Mouse (Mus musculus): ENCODE data around the gene Grhpr. TPM values are rescaled to one million over a fixed set of nuclear protein-coding genes. Genes with fewer than 3 reads are reported as not detected.
"Not testable (repeated sequence)": the region's sequence is repeated elsewhere in the genome, so short reads cannot be mapped to it uniquely, and the experiment has no call there.

Gene Grhpr
- polyA plus RNA-seq, 1 experiment from 2014 or later, result 98.6 TPM

DNA sequence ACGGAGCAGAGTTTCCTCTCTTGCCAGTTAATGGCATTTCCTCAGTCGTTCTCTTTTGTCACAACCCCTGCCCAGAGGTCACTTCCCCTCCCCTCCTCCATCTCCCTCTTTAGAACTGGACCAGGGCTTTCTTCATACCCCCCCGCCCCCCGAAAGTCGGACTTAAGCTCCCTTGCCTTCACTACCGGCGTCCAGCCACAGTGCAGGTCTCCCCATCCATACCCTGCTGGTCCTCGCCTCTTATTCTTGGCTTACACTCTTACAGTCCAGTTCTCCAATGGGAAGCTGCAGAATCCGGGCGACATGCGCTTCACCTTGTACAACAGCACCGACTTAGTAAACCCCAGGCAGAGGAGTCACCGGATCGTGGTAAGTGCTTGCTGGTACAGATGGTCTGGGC lies 37.8 kb downstream of the Grhpr start:
- H3K4me1 ChIP-seq, result peaks cover 42% of the 10 kb centered on the region
- H3K9me3 ChIP-seq (replicated peaks), result no peaks in the 10 kb centered on the region
- under 1% methylated on average over 14 of the region's 14 CpGs for WGBS (ENCODE audit: insufficient replicate concordance)
- peak overlapping the region; percentile 79 for H3K9ac ChIP-seq
- peak overlapping the region; percentile 82 for H3K4me3 ChIP-seq
- peaks cover 35% of the 10 kb centered on the region for H3K36me3 ChIP-seq
- peak overlapping the region; percentile 97 for H3K4me2 ChIP-seq
- 0 out of 2 replicates have a peak overlapping the region, but pooled peaks have one; percentile 40 for H3K27ac ChIP-seq
- no peaks in the 10 kb centered on the region for H3K27me3 ChIP-seq (replicated peaks)
- ATAC-seq, result no peak; the same call in 1 of the 2 replicates

DNA sequence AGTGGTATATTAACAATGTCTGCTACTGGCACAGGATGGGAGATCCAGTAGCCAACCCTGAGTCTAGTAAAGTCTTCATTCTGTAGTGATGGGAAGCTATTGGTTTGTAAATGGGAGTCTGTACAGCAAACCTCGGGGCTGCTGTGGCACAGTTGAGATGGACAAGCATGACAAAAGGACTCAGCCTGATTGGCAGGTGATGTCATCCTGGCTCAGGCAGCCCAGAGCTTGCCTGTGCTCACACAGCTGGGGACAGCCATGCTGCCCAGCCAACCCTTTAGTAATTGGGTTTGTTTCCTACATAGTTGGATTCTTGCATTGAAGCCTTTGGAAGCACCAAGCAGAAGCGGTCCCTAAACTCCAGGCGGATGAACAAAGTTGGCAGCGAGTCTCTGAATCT lies 45.3 kb downstream of the Grhpr start:
- Histone ChIP-seq H3K4me2 (no peak overlapping the region), H3K27me3 (replicated peaks) (no peaks in the 10 kb centered on the region), H3K9me3 (replicated peaks) (no peaks in the 10 kb centered on the region), H3K9ac (no peak overlapping the region), H3K36me3 (peaks cover 93% of the 10 kb centered on the region), H3K4me3 (no peak overlapping the region), H3K27ac (no peak overlapping the region), H3K4me1 (no peaks in the 10 kb centered on the region)
- no peak for ATAC-seq
- 85% methylated on average over 4 of the region's 4 CpGs for WGBS (ENCODE audit: insufficient replicate concordance)

DNA sequence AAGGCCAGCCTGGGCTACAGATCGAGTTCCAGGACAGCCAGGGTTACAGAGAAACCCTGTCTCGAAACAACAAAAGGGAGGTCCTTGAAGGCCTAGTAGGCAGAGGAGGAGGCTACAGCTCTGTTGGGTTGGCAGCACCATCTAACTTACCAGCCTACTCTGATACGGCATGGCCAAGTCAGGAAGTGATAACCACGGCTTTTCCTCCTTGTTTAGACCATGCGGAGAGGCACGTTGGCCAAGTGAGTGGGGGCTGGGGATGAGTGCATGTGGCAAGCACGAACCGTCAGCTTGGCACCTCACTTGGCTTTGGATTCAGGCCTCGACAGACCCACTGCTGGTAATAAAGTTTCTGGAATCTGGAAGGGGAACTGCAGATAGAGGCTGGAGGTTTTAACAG lies 51.4 kb downstream of the Grhpr start:
- Histone ChIP-seq H3K4me1 (peaks cover 8% of the 10 kb centered on the region), H3K9me3 (replicated peaks) (no peaks in the 10 kb centered on the region), H3K27ac (no peak overlapping the region), H3K36me3 (peaks cover 89% of the 10 kb centered on the region), H3K9ac (no peak overlapping the region), H3K4me2 (no peak overlapping the region), H3K4me3 (no peak overlapping the region), H3K27me3 (replicated peaks) (no peaks in the 10 kb centered on the region)
- ATAC-seq, result no peak
- WGBS (ENCODE audit: insufficient replicate concordance), result 51% methylated on average over 9 of the region's 9 CpGs

DNA sequence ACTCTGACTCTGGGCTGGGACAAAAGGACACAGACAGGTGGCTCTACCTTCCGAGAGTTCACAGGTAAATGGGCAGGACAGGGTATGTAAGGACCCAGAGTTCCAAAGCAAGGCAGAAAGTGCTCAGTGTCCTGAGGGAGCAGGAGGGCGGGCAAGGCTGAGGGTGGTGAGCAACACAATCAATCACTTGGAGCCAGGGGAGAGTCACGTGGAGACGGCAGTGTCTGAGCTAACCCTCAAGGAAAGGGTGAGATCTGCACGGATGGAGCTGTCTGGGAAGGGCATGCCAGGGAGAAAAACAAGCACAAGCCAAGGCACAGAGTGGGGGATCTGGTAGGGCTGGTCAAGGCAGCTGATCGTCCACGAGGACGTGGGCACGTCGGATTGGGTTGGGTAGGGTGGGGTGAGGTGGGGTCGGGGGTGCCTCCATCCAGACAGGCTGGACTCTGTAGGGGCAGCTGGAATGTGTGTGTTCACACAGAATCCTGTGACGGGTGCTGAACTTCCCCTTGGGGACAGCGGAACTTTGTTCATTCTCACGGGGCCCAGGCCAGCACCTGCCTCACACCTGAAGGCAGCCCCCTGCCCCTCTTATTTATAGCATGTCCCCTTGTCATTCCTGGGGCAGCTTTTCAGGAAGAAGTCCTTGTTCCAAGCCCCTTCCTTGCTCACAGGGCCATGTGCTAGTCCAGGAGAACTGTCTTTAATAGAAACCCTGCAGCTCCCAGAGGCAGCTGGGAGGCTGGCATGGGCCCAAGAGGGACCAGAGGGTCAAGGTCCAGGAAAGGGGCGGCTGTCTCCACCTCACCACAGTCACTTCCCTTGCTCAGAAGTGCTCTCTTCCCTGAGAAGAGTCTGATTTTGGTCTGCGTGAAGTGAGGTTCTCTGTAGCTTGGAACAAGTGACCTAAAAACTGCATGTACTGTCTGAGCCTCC lies 53.8 kb downstream of the Grhpr start:
- Histone ChIP-seq H3K27me3 (replicated peaks) (no peaks in the 10 kb centered on the region), H3K4me1 (peaks cover 8% of the 10 kb centered on the region), H3K9ac (no peak overlapping the region), H3K9me3 (replicated peaks) (no peaks in the 10 kb centered on the region), H3K4me2 (no peak overlapping the region), H3K36me3 (peaks cover 66% of the 10 kb centered on the region), H3K27ac (no peak overlapping the region), H3K4me3 (no peak overlapping the region)
- ATAC-seq, result no peak
- 70% methylated on average over 16 of the region's 16 CpGs for WGBS (ENCODE audit: insufficient replicate concordance)

DNA sequence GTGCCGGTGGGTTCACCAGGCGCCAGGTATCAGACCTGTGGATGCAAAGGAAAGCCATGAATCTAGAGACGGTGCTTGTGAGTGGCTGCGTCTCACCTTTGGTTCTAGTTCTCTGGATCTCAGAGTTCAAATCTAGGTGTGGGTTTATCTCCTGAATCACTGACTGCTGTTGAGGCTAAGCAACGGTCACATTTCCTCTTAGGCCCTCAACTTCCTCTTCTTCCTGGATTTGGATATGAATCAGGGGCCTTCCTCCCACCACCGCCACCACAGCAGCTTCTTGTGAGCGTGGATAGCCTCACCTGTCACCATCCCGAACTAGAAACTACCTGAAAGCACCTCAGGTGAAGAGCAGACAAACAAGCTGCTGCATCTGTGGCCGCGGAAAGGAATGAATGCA lies 54.9 kb downstream of the Grhpr start:
- no peak for ATAC-seq
- Histone ChIP-seq H3K4me3 (no peak overlapping the region), H3K27ac (no peak overlapping the region), H3K9ac (no peak overlapping the region), H3K36me3 (peaks cover 58% of the 10 kb centered on the region), H3K27me3 (replicated peaks) (no peaks in the 10 kb centered on the region), H3K4me2 (no peak overlapping the region), H3K9me3 (replicated peaks) (no peaks in the 10 kb centered on the region), H3K4me1 (peaks cover 8% of the 10 kb centered on the region)
- 57% methylated on average over 10 of the region's 10 CpGs for WGBS (ENCODE audit: insufficient replicate concordance)

DNA sequence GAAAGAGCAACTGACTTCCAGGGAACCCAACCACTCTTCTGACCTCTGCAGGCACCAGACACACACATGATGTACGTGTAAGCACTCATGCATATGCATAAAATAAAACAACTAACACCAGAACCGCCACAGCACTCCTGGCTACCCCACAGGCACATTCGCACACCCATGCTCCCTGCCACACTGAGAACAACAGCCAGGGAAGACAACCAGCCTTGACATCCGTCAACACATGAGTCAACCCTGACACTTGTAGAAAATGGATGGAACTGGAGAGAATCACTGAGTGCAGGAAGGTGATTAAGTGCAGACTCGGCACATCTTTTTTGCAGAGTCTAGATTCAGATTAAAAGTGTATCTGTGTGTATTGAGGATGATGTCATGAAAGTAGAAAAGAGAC lies 55.4 kb downstream of the Grhpr start:
- Histone ChIP-seq H3K27ac (no peak overlapping the region), H3K9me3 (replicated peaks) (no peaks in the 10 kb centered on the region), H3K4me2 (no peak overlapping the region), H3K9ac (no peak overlapping the region), H3K4me3 (no peak overlapping the region), H3K36me3 (peaks cover 58% of the 10 kb centered on the region), H3K4me1 (peaks cover 8% of the 10 kb centered on the region), H3K27me3 (replicated peaks) (no peaks in the 10 kb centered on the region)
- ATAC-seq, result no peak
- WGBS (ENCODE audit: insufficient replicate concordance), result 67% methylated on average over 5 of the region's 5 CpGs

DNA sequence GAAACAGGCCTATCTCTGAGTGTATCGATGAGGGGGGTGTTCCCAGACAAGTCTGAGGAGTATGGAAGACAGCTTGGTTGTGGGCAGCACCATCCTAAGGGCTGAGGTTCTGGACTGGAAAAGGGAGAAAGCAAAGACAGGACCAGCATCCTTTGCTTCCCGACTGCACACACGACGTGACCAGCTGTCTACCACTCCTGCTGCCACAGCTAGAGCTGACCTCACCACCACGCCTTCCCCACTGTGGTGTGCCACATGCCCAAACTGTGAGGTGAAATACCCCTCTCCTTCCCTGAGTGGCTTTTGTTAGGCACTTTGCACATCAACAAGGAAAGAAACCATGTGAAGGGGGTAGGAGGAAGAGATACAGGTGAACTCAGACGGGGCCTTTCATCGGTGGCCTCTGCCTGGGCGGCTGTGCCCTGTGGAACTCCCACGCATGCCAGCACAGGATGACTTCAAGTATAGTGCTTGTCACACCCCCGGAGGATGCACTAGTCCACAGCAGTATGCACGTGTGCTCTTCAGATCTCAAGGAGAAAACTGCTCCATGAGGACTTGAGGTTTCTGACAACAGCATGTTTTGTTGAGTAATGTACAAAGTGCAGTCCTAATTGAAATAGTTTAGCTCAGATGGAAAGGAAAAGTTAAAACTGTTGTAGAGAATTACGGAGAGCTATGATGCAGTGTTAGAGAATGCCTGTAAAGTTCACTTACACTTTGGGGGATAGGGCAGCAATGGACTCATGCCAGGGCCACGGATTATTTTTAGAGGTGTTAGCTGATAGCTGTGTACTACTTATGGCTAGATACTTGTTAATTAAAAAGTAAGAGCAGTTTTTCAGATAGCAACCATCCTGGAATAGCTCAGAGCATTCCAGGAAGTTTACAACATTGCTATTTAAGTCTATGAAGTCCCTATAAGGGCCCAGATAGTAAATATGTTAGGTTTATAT lies 56.5 kb downstream of the Grhpr start:
- Histone ChIP-seq H3K9ac (no peak overlapping the region), H3K4me1 (peaks cover 8% of the 10 kb centered on the region), H3K36me3 (peaks cover 49% of the 10 kb centered on the region), H3K27me3 (replicated peaks) (no peaks in the 10 kb centered on the region), H3K4me3 (no peak overlapping the region), H3K4me2 (no peak overlapping the region), H3K9me3 (replicated peaks) (no peaks in the 10 kb centered on the region), H3K27ac (no peak overlapping the region)
- ATAC-seq, result no peak
- WGBS (ENCODE audit: insufficient replicate concordance), result 80% methylated on average over 13 of the region's 13 CpGs

DNA sequence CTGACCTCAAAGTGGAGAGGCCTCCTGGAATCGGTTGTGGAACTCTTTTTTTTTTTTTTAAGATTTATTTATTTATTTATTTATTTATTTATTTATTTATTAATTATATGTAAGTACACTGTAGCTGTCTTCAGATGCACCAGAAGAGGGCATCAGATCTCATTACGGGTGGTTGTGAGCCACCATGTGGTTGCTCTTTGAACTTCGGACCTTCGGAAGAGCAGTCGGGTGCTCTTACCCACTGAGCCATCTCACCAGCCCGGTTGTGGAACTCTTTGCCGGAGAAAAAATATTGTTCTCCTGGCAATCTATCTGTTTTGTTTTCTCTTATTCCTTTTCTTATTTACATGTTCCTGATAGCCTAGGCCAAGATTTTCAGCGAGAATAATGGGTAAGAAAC lies 57.7 kb downstream of the Grhpr start:
- H3K4me2 ChIP-seq; ATAC-seq; H3K27me3 ChIP-seq (replicated peaks); H3K27ac ChIP-seq; H3K9ac ChIP-seq; H3K4me3 ChIP-seq; H3K9me3 ChIP-seq (replicated peaks); H3K4me1 ChIP-seq: not testable (repeated sequence)
- peaks cover 43% of the 10 kb centered on the region for H3K36me3 ChIP-seq
- WGBS (ENCODE audit: insufficient replicate concordance), result 49% methylated on average over 8 of the region's 8 CpGs

DNA sequence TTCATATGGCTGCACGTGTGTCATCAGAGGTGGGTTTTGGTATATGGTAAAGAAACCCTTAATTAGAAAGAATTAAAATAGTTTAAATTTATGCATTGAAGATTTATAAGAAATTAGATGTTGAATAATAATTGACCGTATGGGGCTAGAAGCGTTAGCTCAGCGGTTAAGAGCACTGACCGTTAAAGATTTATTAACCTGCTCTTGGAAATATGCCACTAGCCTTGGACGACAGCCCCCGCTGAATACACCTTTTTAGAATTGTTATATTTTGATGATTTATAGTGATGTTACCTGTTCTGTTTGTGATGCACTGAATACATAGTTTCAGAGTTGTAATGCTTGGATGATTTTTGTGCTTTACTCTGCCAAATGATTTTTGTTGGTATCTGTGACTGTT lies 58.4 kb downstream of the Grhpr start:
- WGBS (ENCODE audit: insufficient replicate concordance), result 89% methylated on average over 7 of the region's 7 CpGs
- ATAC-seq; H3K27ac ChIP-seq; H3K9ac ChIP-seq; H3K9me3 ChIP-seq (replicated peaks); H3K4me3 ChIP-seq; H3K27me3 ChIP-seq (replicated peaks); H3K4me1 ChIP-seq; H3K4me2 ChIP-seq: not testable (repeated sequence)
- H3K36me3 ChIP-seq, result peaks cover 43% of the 10 kb centered on the region

Other genes with a start within 250 kb of the Grhpr start
- 17.2 and 21.2 TPM in 2 replicates for gene Zcchc7, start 225.5 kb upstream of the Grhpr start, polyA plus RNA-seq (2016; fragmentation: Nextera tagmentation; extraction: Ambion mirVana)
- gene Zbtb5, start 31.0 kb downstream of the Grhpr start, polyA plus RNA-seq (2016; fragmentation: Nextera tagmentation; extraction: Ambion mirVana), result 8.3 TPM in 2 replicates
- 40.7 and 44.9 TPM in 2 replicates for gene Polr1e, start 37.2 kb downstream of the Grhpr start, polyA plus RNA-seq (2016; fragmentation: Nextera tagmentation; extraction: Ambion mirVana)
- gene Fbxo10, start 103.2 kb downstream of the Grhpr start, polyA plus RNA-seq (2016; fragmentation: Nextera tagmentation; extraction: Ambion mirVana), result 6.7 and 6.8 TPM in 2 replicates
- gene Tomm5, start 126.7 kb downstream of the Grhpr start, polyA plus RNA-seq (2016; fragmentation: Nextera tagmentation; extraction: Ambion mirVana), result 271 and 276 TPM in 2 replicates
- 0.27 and 0.38 TPM in 2 replicates for gene Frmpd1, start 203.5 kb downstream of the Grhpr start, polyA plus RNA-seq (2016; fragmentation: Nextera tagmentation; extraction: Ambion mirVana)